Mouse (Mus musculus) C2C12 (cell line): ENCODE measurements around the gene Pnpla2. TPM values are rescaled to one million over a fixed set of nuclear protein-coding genes. Genes with fewer than 3 reads are reported as not detected.
A peak's percentile ranks its signal among the peaks of the same experiment; 100 is the strongest.
"Not testable (repeated sequence)": the region's sequence is repeated elsewhere in the genome, so short reads cannot be mapped to it uniquely, and the experiment has no call there.

Source experiments
- H3K27me3 ChIP-seq: one replicate; pipeline ENCODE4 v1.6.1; 2011; ENCODE audit not compliant: control insufficient read depth, insufficient read depth, insufficient read length
- H3K36me3 ChIP-seq: one replicate; pipeline ENCODE4 v1.6.1; 2011; ENCODE audit not compliant: control insufficient read depth, insufficient read depth
- H3K4me3 ChIP-seq: one replicate; pipeline ENCODE4 v1.5.1; 2011; ENCODE audit warnings: mild to moderate bottlenecking, control low read depth; ENCODE audit not compliant: poor library complexity, insufficient read depth, severe bottlenecking
- H3K79me2 ChIP-seq: one replicate; pipeline ENCODE4 v1.6.1; 2011; ENCODE audit not compliant: control insufficient read depth, insufficient read depth
- H3K79me3 ChIP-seq: one replicate; pipeline ENCODE4 v1.6.1; 2011; ENCODE audit warnings: low read depth, control low read depth
- H3ac ChIP-seq: one replicate; pipeline ENCODE3; 2011; ENCODE audit warnings: low read depth; ENCODE audit not compliant: control insufficient read depth, insufficient read length
- CEBPB ChIP-seq: IDR thresholded peaks from one replicate; pipeline ENCODE4 v1.6.1; 2011; ENCODE audit warnings: low read depth, mild to moderate bottlenecking, control low read depth, moderate library complexity
- CTCF ChIP-seq: IDR thresholded peaks from one replicate; pipeline ENCODE4 v1.5.1; 2011; ENCODE audit not compliant: control insufficient read depth, insufficient read depth, insufficient read length
- FOSL1 ChIP-seq: IDR thresholded peaks from one replicate; pipeline ENCODE4 v1.8.0; 2011; ENCODE audit warnings: mild to moderate bottlenecking, low read length; ENCODE audit not compliant: poor library complexity, insufficient read depth, severe bottlenecking
- MAX ChIP-seq: IDR thresholded peaks from one replicate; pipeline ENCODE4 v1.6.1; 2011; ENCODE audit warnings: mild to moderate bottlenecking, control low read depth
- MYOD1 ChIP-seq: IDR thresholded peaks from one replicate; pipeline ENCODE4 v1.6.1; 2011; ENCODE audit warnings: low read depth; ENCODE audit not compliant: control insufficient read depth, insufficient read length
- MYOG ChIP-seq: IDR thresholded peaks from one replicate; pipeline ENCODE4 v1.6.1; 2011; ENCODE audit not compliant: control insufficient read depth, insufficient read length; ENCODE audit errors: extremely low read depth
- USF1 ChIP-seq: IDR thresholded peaks from one replicate; pipeline ENCODE4 v1.6.1; 2011; ENCODE audit warnings: low read depth, mild to moderate bottlenecking, control low read depth, moderate library complexity
- polyA plus RNA-seq: library from polyadenylated mRNA; unstranded; fragments of >200 nt; fragmentation: generic; extraction: Trizol; gene quantifications from one replicate; pipeline ENCODE4 v1.2.1, GENCODE M21; 2012; ENCODE audit warnings: missing spikeins

The Pnpla2 gene
- polyA plus RNA-seq, 1 experiment, result 32.8 TPM

- H3K79me3 ChIP-seq, result peaks cover 1% of the 10 kb centered on the region
- H3K4me3 ChIP-seq, result no peak overlapping the region
- peaks cover 31% of the 10 kb centered on the region for H3K36me3 ChIP-seq
- TF ChIP-seq FOSL1 (no peak), USF1 (no peak), MYOD1 (no peak), MAX (no peak)
- H3ac ChIP-seq, result no peak overlapping the region
- H3K27me3 ChIP-seq, result no peaks in the 10 kb centered on the region
- peaks cover 34% of the 10 kb centered on the region for H3K79me2 ChIP-seq
Observed at GRCm38 (mm10) chr7:141441460-141441859, 13.5 kb upstream of the Pnpla2 start.

GRCm38 (mm10) chr7:141442199-141442598 is 12.8 kb upstream of the Pnpla2 start:
- no peak for TF ChIP-seq MAX
- TF ChIP-seq MYOG, result no peak
- TF ChIP-seq CEBPB, result no peak
- TF ChIP-seq USF1, result no peak
- no peak for TF ChIP-seq MYOD1
- TF ChIP-seq CTCF, result no peak
- TF ChIP-seq FOSL1, result no peak
- Histone ChIP-seq H3K36me3 (peaks cover 31% of the 10 kb centered on the region), H3K27me3 (no peaks in the 10 kb centered on the region), H3K79me3 (no peaks in the 10 kb centered on the region), H3ac (peak overlapping the region; percentile 78), H3K79me2 (peaks cover 27% of the 10 kb centered on the region), H3K4me3 (no peak overlapping the region)

GRCm38 (mm10) chr7:141443081-141443821 is 11.7 kb upstream of the Pnpla2 start:
- peak overlapping the region; percentile 78 for H3ac ChIP-seq

GRCm38 (mm10) chr7:141443828-141444237 is 11.2 kb upstream of the Pnpla2 start, which contains the start of gene Pidd1:
TSS of gene Pidd1 (minus strand) at chr7:141444025.
- H3K27me3 ChIP-seq, result no peaks in the 10 kb centered on the region
- H3K79me3 ChIP-seq, result peaks cover 13% of the 10 kb centered on the region
- peak within 1 kb of the TSS; percentile 49 for H3K4me3 ChIP-seq
- H3ac ChIP-seq, result peak within 1 kb of the TSS; percentile 78
- TF ChIP-seq CEBPB, result no peak
- TF ChIP-seq MAX, result peak; percentile 41
- H3K79me2 ChIP-seq, result peaks cover 42% of the 10 kb centered on the region
- H3K36me3 ChIP-seq, result peaks cover 31% of the 10 kb centered on the region

More at GRCm38 (mm10) chr7:141443081-141443821, 11.7 kb upstream of the Pnpla2 start:
- Histone ChIP-seq H3K79me2 (peaks cover 36% of the 10 kb centered on the region), H3K36me3 (peaks cover 31% of the 10 kb centered on the region), H3K79me3 (peaks cover 7% of the 10 kb centered on the region), H3K4me3 (peak overlapping the region; percentile 49), H3K27me3 (no peaks in the 10 kb centered on the region)
- TF ChIP-seq CEBPB (no peak), CTCF (peak; percentile 10)

- not testable (repeated sequence) for H3K4me3 ChIP-seq, H3K27me3 ChIP-seq, H3ac ChIP-seq
- peaks cover 37% of the 10 kb centered on the region for H3K36me3 ChIP-seq
- H3K79me3 ChIP-seq, result peaks cover 26% of the 10 kb centered on the region
- peaks cover 52% of the 10 kb centered on the region for H3K79me2 ChIP-seq
Observed at GRCm38 (mm10) chr7:141446374-141446773, 8.6 kb upstream of the Pnpla2 start.

- TF ChIP-seq MAX (peak; percentile 81), USF1 (peak; percentile 79), CEBPB (peak; percentile 24), MYOD1 (no peak), MYOG (no peak)
- Histone ChIP-seq H3ac (peak within 1 kb of the TSS; percentile 94), H3K79me2 (peaks cover 42% of the 10 kb centered on the region), H3K4me3 (peak within 1 kb of the TSS; percentile 64), H3K36me3 (peaks cover 43% of the 10 kb centered on the region), H3K27me3 (no peaks in the 10 kb centered on the region), H3K79me3 (peaks cover 26% of the 10 kb centered on the region)
Observed at GRCm38 (mm10) chr7:141447110-141447991, 7.6 kb upstream of the Pnpla2 start, which contains the start of gene Rplp2. TSS of gene Rplp2 (plus strand) at chr7:141447370.
